Mouse (Mus musculus): ENCODE data around the gene Cdk9. TPM values are rescaled to one million over a fixed set of nuclear protein-coding genes. Genes with fewer than 3 reads are reported as not detected.

Cdk9 gene
- 12.5 and 15.1 TPM in 2 replicates for polyA plus RNA-seq (2021; fragmentation: Nextera tagmentation)
- long read RNA-seq, experiment 1, partial matches to known transcripts = 12 of 22 reads
- long read RNA-seq, experiment 1, other reads (novel, unspliced or antisense) = 0 of 22 reads
- long read RNA-seq, experiment 2, transcript Cdk9-201 (7 exons, 1,733 nt) = major isoform, 18 of 27 reads
- long read RNA-seq, experiment 2, partial matches to known transcripts = 6 of 27 reads
- long read RNA-seq, experiment 2, other reads (novel, unspliced or antisense) = 2 of 27 reads

GRCm38 (mm10) chr2:32712934-32713817, at the start of gene Cdk9:
Gene Cdk9 (minus strand): TSS chr2:32713076.

DNA sequence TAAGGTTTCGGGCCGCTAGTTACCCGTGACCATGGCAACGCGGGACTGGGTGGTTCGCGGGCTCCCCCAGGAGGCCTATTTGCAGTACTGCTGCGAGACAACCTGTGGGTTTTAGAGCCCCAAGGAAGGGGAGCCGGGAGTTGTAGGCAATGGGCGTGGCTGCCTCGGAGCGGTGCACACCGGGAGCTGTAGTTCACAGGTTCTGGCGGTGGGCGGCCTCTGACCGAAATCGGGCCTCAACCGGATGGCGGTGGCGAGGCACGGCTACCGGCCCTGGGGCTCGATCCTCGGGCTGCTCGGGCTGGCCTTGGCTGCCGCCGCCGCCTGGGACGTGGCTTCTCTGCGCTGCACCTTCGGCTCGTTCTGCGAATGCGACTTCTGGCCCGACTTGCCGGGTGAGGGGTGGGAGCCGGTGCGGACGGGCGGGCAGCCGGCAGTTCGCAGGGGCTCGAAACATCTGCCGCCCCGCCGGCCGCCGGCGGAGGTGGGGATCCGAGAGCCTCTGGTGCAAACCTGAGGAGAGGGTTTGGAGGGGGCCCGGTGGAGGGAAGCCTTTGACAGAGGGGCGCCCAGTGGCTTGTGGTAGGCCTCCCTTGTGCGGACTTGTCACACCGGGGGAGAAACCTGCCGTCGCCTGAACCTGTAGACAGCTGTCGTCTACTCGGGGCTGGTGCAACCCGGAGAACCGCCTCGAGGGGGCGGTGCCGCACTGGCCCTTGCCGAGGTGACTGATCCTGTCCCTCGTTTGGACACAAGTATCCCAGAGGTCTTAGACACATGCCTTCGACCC, 44.4 kb upstream of the Cdk9 start, which contains the start of gene Tor2a:
TSS of gene Tor2a (plus strand) at position 179 of the 790 bp plus-strand sequence.

GRCm38 (mm10) chr2:32740916-32741272, 28.0 kb upstream of the Cdk9 start, which contains the start of gene 6330409D20Rik:
Gene 6330409D20Rik (minus strand): TSS chr2:32741016.

GRCm38 (mm10) chr2:32720681-32721229, 7.9 kb upstream of the Cdk9 start, which contains the start of gene Sh2d3c:
Gene Sh2d3c (plus strand): TSS chr2:32721055.

DNA sequence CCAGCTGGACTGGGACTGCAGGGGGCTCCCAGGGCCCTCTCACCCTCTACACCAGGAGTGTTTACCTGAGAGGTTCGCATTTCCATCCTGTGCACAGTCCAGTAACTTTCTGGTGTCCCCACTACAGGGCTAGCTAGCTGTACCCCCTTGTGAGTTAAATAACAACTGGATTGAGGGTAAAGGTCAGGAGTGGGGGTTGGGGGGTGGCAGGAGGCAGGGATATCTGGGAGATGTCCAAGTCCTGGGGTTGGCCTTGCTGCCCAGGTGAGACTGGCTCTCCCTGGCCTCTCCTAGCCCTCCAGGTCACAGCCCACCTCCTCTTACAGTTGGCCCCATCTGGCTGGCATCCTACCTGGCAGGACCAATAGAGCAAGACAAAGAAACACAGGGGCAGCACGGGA, 8.9 kb downstream of the Cdk9 start, which contains the start of gene Fpgs:
TSS of gene Fpgs (minus strand) at position 125 of the 401 bp plus-strand sequence.

Small RNAs within 50 kb of the gene (microRNA-seq; reads per million reads assigned to microRNA genes)
- not detected for gene Gm47291
- gene Mir2861 = not detected
- not detected for gene Mir3960
- gene Mir8093 = not detected

Other genes starting within 250 kb of the Cdk9 start
- gene Fam102a, start 177.7 kb downstream of the Cdk9 start, polyA plus RNA-seq (2021; fragmentation: Nextera tagmentation) = 24.3 and 34.4 TPM in 2 replicates
- 150 and 152 TPM in 2 replicates for gene Dpm2, start 142.2 kb downstream of the Cdk9 start, polyA plus RNA-seq (2021; fragmentation: Nextera tagmentation)
- 0.95 and 1.2 TPM in 2 replicates for gene Pip5kl1, start 138.3 kb downstream of the Cdk9 start, polyA plus RNA-seq (2021; fragmentation: Nextera tagmentation)
- 0.25 and 0.26 TPM in 2 replicates for gene 9430097D07Rik, start 137.4 kb downstream of the Cdk9 start, polyA plus RNA-seq (2021; fragmentation: Nextera tagmentation)
- gene St6galnac4, start 126.0 kb downstream of the Cdk9 start, polyA plus RNA-seq (2021; fragmentation: Nextera tagmentation) = 36.2 and 41.8 TPM in 2 replicates
- 10.3 and 11.1 TPM in 2 replicates for gene St6galnac6, start 113.4 kb downstream of the Cdk9 start, polyA plus RNA-seq (2021; fragmentation: Nextera tagmentation)
- 96.4 and 102 TPM in 2 replicates for gene Ak1, start 91.3 kb downstream of the Cdk9 start, polyA plus RNA-seq (2021; fragmentation: Nextera tagmentation)
- gene Eng, start 66.5 kb downstream of the Cdk9 start, polyA plus RNA-seq (2021; fragmentation: Nextera tagmentation) = 14.0 and 18.7 TPM in 2 replicates
- gene Fpgs, start 8.9 kb downstream of the Cdk9 start, polyA plus RNA-seq (2021; fragmentation: Nextera tagmentation) = 6.2 and 6.9 TPM in 2 replicates
- 21.5 and 27.3 TPM in 2 replicates for gene Sh2d3c, start 8.0 kb upstream of the Cdk9 start, polyA plus RNA-seq (2021; fragmentation: Nextera tagmentation)
- 0.41 and 0.60 TPM in 2 replicates for gene 6330409D20Rik, start 27.9 kb upstream of the Cdk9 start, polyA plus RNA-seq (2021; fragmentation: Nextera tagmentation)
- 49.3 and 49.8 TPM in 2 replicates for gene Tor2a, start 44.2 kb upstream of the Cdk9 start, polyA plus RNA-seq (2021; fragmentation: Nextera tagmentation)
- gene Ttc16, start 62.6 kb upstream of the Cdk9 start, polyA plus RNA-seq (2021; fragmentation: Nextera tagmentation) = 0.33 and 0.49 TPM in 2 replicates
- 7.0 and 7.9 TPM in 2 replicates for gene Ptrh1, start 62.7 kb upstream of the Cdk9 start, polyA plus RNA-seq (2021; fragmentation: Nextera tagmentation)
- gene Cfap157, start 71.4 kb upstream of the Cdk9 start, polyA plus RNA-seq (2021; fragmentation: Nextera tagmentation) = 0.60 and 1.1 TPM in 2 replicates
- 256 and 296 TPM in 2 replicates for gene Stxbp1, start 134.2 kb upstream of the Cdk9 start, polyA plus RNA-seq (2021; fragmentation: Nextera tagmentation)
- 3.9 and 5.1 TPM in 2 replicates for gene Fam129b, start 163.0 kb upstream of the Cdk9 start, polyA plus RNA-seq (2021; fragmentation: Nextera tagmentation)
- gene Rpl12, start 248.5 kb upstream of the Cdk9 start, polyA plus RNA-seq (2021; fragmentation: Nextera tagmentation) = 411 and 455 TPM in 2 replicates
- gene Lrsam1, start 248.5 kb upstream of the Cdk9 start, polyA plus RNA-seq (2021; fragmentation: Nextera tagmentation) = 7.7 and 9.4 TPM in 2 replicates

Measured in layer of hippocampus, adult 6 months (tissue).